Mouse (Mus musculus) frontal cortex, adult 2 months (tissue): Measurements from ENCODE around the gene Cd209g. TPM values are rescaled to one million over a fixed set of nuclear protein-coding genes. Genes with fewer than 3 reads are reported as not detected.

Experiments used
- polyA plus RNA-seq: library from polyadenylated mRNA; depleted of rRNA; stranded (reverse); fragments of >200 nt; gene quantifications from 2 replicates; pipeline ENCODE4 v1.2.3, GENCODE M21; 2012; rRNA removed

Gene Cd209g
- polyA plus RNA-seq, 1 experiment, result 0.58 TPM

Other genes with a start within 250 kb of the Cd209g start
- 0.34 TPM in 1 of 2 replicates, not detected in the other for gene Cd209b, start 207.3 kb upstream of the Cd209g start, polyA plus RNA-seq
- gene Cd209c, start 179.4 kb upstream of the Cd209g start, polyA plus RNA-seq, result 0.42 and 0.46 TPM in 2 replicates
- 0.48 and 1.4 TPM in 2 replicates for gene Cd209f, start 28.3 kb upstream of the Cd209g start, polyA plus RNA-seq
- 76.1 and 83.7 TPM in 2 replicates for gene Evi5l, start 32.5 kb downstream of the Cd209g start, polyA plus RNA-seq
- 17.4 and 18.3 TPM in 2 replicates for gene Prr36, start 83.4 kb downstream of the Cd209g start, polyA plus RNA-seq
- 0.02 TPM in 2 replicates for gene Lrrc8e, start 92.7 kb downstream of the Cd209g start, polyA plus RNA-seq
- gene Map2k7, start 104.6 kb downstream of the Cd209g start, polyA plus RNA-seq, result 67.1 and 68.3 TPM in 2 replicates
- gene Gm49320, start 104.8 kb downstream of the Cd209g start, polyA plus RNA-seq, result 6.1 and 6.3 TPM in 2 replicates
- 37.1 and 54.6 TPM in 2 replicates for gene Tgfbr3l, start 114.1 kb downstream of the Cd209g start, polyA plus RNA-seq
- gene Snapc2, start 119.0 kb downstream of the Cd209g start, polyA plus RNA-seq, result 45.3 and 48.2 TPM in 2 replicates
- 883 and 1,085 TPM in 2 replicates for gene Ctxn1, start 125.2 kb downstream of the Cd209g start, polyA plus RNA-seq
- 111 and 131 TPM in 2 replicates for gene Timm44, start 141.8 kb downstream of the Cd209g start, polyA plus RNA-seq
- 22.4 and 23.6 TPM in 2 replicates for gene Ccl25, start 191.1 kb downstream of the Cd209g start, polyA plus RNA-seq
- 39.9 and 40.2 TPM in 2 replicates for gene Elavl1, start 191.3 kb downstream of the Cd209g start, polyA plus RNA-seq